Mouse (Mus musculus) cerebellum, postnatal 25 days (tissue): ENCODE data around the gene Tmem238.
A peak's percentile ranks its signal among the peaks of the same experiment; 100 is the strongest.
"Not testable (repeated sequence)": the region's sequence is repeated elsewhere in the genome, so short reads cannot be mapped to it uniquely, and the experiment has no call there.

Source experiments
- DNase-seq, 2 experiments: peaks; one replicate each; pipeline ENCODE4 v3.0.0; 2021; ENCODE audit warnings: mixed read lengths in 2 of 2

The Tmem238 gene

DNA sequence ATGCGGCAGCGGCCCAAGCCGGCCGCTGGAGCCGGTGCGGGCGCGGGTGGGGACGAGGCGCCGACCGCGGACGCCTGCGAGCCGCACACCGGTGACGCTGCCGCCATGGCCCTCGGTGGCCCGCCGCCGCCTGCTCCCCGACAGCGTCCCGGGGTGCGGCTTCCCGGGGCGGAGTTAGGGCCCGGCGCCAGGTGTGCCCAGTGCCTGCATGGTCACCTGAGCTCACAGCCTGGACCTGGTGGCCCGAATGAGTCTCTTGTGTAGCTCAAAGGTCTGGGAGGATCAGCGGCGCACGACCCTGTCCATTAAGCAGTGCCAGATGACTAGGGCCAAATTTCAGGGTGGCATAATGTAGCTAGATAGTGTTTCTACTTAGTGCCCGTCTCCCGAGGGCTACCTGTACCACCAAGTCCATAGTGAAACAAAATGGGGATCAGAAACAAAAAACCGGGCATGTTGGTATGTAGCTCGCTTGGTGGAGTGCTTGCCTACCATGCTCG, at the start of gene Tmem238:
Gene Tmem238 (minus strand): TSS at position 221 of the 500 bp plus-strand sequence.
- peak in 1 of 2 experiments; percentile 87 for DNase-seq

- no peak for DNase-seq
Measured at GRCm38 (mm10) chr7:4837639-4838038, 48.2 kb upstream of the Tmem238 start.

DNA sequence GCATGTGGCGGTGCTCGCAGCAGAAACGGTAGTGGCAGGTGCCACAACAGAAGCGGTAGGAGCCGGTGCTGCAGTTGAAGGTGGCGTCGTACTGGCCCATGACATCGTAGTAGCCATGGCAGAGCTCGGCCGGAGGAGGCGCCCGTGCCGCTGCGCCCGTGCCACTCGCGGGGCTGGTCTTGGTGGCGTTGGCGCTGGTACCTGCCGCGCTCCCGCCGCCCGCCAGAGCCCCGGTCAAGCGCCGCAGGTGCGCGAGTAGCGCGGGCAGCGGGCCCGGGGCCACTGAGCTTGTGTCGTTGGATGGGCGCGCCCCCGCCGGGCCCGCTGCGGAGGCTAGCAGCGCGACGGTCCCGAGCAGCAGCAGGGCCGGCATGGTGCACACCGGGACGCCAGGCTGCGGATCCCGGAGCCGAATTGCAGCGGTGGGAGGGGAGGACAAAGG, 46.9 kb upstream of the Tmem238 start:
- peak; percentile 87 to 91 for DNase-seq

DNA sequence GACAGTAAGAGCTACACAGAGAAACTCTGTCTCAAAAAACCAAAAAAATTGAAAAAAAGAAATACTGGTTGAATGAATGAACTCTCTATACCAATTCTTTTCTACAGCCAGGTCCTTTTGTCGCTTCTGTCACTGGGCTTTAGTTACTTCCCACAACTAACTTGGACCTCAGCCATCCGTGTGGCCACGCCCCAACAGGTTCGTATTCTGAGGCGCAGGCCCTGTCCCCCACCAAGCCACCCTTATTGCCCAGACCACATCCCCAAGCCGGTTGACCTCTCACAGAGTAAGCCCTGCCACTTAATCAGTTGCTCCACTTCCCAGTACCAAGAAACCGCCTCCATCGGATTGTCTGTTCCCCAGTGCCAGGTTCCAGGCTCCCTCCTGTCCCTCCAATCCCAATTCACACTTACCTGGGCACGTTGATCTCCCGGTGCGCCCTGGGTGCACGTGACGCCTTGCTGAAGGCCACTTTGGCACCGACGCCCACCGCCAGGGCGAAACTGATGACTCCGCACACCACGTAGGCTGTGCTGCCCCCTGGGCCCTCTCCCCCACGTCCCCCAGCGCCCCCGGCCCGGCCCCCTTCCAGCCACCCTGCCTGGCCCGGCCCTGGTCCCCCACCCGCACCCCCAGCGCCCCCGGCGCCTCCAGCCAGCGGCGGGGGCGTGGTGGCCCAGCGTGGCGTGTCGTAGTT, 46.3 kb upstream of the Tmem238 start:
- no peak for DNase-seq

GRCm38 (mm10) chr7:4830476-4830875, 41.0 kb upstream of the Tmem238 start:
- DNase-seq = no peak

GRCm38 (mm10) chr7:4825365-4825764, 35.9 kb upstream of the Tmem238 start:
- DNase-seq = no peak

DNA sequence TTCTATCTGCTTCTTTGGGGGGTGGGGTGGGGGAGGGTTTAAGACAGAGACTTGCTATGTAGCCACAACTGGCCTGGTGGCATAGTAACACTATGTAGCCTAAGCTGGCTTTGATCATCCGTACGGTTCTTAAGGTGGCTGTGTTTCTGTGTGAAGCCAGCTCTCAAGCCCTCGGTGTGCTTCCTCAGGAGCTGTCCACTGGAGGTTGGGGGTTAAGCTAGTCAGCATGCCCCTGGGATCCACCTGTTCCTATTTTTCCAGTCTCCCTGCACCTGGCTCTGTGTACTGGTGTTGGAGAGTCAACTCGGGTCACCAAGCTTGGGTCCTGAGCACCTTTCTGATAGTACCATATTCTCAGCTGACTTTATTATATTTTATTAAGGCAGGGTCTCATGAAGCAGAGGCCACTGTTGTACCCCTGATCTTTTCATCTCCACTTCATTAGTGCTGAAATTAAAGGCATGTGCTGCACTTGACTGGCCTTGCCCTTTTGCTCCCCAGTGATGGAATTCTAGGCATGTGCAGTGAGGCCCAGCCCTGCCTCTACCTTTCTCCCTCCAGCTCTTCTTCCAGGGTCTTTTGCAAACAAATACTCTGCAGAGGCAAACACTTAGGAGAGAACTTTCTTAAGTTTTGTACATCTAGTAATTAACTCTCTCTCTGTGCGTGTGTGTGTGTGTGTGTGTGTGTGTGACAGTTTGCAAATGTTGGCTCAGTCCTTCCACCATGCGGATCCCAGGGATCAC, 32.9 kb upstream of the Tmem238 start:
- no peak for DNase-seq

- DNase-seq = no peak
Measured at GRCm38 (mm10) chr7:4821690-4822089, 32.2 kb upstream of the Tmem238 start.

- not testable (repeated sequence) for DNase-seq
Measured at GRCm38 (mm10) chr7:4820925-4821324, 31.5 kb upstream of the Tmem238 start.

DNA sequence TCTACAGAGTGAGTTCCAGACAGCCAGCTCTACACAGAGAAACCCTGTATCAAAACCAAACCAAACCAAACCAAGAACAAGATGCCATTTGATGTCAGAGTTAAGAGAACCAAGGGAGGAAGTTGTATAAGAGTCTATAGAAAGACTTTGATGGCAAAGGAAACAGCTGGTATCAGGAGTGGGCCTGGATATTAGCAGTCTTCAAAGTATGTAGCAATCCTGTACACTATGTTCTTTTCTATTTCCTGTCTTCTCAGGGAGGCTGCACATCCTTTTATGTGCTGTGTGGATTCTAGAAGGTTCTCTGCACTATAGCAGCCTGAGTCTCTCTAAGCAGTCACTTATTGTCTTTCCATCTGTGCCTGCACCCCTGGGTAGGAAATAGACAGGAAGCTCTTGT, 27.1 kb upstream of the Tmem238 start:
- no peak for DNase-seq

GRCm38 (mm10) chr7:4813105-4813791, 23.8 kb upstream of the Tmem238 start:
- DNase-seq = peak in 1 of 2 experiments; percentile 32

DNA sequence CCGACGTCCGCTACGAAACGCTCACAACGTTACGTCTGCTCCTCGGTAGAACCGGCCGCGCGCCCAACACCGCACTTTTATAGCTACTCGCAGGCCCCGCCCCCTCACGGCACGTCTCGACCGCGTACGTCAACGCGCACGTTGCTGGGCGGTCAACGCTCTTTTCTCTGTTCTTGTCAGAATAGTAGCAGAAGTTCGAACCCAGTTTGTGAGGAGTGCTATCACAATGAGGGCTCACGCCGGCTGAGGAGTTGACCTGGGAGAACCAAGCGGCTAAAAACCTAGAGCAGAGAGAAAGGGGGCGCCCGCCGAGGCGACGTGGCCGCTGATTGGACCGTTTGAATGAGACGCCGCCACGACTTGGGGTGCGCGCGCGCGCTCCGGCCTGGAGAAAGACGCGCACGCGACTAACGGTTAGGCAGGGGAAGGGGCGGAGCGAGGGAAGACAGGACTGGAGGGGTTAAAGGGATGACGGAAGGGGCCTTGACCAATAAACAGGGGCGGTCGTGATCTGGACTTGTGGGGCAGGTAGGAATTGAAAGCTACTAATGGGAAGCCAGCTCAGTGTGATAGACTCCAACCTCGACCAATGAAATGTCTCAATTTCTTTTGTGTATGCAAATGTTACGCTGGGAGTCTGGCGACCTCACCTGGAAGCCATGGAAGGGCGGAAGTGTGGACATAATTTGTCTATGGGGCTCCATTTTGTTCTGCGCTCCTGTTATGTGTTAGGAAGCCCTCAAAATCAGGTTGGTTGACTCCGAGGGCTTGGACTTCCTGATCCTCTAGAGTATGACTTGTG, 23.0 kb upstream of the Tmem238 start, which contains the start of gene Ube2s:
Gene Ube2s (minus strand): TSS at position 288 of the 802 bp plus-strand sequence.
- DNase-seq = peak; percentile 98

DNA sequence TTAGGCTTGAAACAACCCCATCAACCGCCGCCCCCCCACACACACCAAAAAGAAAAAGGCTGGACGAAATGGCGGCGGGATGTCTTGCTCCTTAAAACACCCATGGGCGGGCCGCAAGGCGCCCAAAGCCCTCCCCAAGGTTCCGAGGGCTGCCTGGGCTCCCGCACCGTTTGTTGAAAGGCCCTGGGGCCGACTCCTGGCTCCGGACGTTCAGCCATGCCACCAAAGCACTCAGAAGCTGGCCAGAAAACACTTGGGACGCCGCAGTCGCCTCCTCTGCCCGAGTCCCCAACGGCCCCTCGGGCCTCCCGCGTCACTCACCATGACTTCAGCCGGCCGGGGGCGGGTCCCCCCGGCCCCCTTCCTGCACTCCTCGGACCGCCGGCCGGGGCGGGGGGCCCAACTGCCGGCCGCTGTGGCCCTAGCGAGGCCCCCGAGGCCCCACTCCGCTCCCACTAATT, 22.4 kb upstream of the Tmem238 start:
- DNase-seq = no peak

DNA sequence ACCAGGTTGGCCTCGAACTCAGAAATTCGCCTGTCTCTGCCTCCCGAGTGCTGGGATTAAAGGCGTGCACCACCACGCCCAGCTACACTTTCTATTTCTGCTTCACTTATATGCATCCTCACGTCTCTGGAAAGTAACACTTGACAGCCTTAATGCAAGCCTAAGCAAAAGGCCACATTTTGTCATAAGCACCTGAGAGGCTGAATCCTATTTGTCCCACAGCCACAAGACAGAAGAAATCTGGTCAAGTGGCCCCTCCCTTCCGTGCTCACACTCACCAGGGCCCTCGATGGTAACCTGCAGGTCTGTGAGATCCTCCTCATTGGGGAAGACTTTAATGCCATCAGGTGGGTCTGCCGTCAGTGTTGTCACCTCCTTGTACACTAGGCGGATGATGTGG, 21.7 kb upstream of the Tmem238 start:
- not testable (repeated sequence) for DNase-seq

DNA sequence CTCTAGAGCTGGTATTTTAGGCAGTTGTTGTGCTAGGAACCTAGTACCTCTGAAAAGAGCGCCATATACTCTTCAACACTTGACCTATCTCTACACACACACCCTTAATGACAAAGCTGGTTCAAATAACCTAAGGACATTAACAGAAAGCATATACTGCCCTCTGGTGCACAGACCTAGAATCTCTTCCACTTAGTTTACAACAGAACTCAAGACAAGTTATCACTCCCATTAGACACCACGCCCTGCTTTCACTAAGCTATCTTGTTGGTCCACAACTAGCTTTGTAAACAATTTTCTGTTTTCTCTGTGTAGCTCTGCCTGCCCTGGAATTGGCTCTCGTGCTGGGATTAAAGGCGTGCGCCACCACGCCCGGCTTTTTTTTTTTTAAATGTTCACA, 17.3 kb upstream of the Tmem238 start:
- peak in 1 of 2 experiments; percentile 51 for DNase-seq

DNA sequence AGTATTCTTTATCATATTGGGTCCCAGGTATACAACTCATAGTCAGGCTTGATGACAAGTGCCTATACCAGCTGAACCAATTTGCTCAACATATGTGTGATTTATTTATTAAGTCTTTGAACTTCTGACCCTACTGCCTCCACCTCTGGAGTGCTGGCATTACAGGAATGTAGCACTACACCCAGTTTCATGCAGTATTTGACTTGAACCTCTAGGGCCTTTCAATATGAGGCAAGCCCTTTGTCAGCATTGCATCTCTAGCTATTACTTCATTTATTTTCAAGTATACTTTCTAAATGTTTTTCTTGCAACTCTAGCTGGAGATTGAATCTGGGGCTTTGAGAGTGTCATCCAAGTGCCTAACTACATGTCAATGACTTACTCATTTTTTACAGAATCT, 12.8 kb upstream of the Tmem238 start:
- no peak for DNase-seq

DNA sequence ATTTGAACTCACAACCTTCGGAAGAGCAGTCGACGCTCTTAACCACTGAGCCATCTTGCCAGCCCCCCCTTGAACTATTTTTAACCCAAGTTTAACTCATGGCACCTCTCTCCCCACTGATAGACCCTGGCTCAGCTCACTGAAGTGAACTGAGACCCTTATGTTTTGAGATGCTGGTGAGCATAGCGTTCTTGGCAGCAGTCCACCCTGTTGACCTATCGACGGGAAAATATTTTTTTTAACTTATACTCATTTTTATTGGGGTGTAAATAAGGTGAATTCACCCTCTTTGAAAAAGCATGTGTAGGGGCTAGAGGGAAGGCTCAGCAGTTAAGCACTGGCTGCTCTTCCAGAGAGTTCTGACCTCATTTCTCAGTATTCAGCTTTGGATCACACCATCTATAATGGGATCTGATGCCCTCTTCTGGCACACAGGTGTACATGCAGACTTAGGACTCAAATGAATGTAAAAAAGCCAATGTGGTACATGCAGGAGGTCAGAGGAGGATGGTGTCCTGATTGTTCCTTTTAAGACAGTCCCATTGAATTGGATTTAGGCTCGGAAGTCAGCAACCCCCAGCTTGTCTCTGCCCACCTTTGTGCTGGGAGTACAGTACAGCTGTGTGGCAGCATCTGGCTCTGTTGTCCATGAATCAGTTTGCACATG, 6.4 kb upstream of the Tmem238 start:
- peak; percentile 40 to 47 for DNase-seq

DNA sequence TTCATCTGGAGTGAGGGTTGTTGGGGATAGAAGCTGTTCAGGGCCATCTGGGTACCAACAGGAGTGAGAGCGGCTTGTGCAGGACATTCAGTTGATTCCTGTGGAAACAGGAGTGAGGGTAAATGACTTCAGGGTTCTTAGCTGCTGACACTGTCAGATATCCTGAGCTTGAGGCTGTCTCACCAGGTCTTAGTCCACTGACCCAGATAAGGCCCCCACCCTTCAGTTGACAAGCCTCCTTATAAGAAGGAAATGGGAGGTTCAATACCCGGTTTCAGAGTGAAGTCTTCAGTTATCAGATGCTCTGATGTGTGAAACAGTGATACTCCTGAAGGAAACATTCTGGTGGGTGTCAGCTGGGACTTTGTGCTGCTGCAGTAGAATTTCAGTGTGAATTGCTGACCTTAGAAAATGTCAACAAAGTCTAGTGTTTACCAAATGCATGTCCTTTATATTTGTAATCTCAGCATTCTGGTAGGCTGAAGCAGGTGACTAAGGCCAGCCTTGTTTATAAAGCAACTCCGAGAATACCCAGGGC, 5.2 kb upstream of the Tmem238 start:
- DNase-seq = no peak

DNA sequence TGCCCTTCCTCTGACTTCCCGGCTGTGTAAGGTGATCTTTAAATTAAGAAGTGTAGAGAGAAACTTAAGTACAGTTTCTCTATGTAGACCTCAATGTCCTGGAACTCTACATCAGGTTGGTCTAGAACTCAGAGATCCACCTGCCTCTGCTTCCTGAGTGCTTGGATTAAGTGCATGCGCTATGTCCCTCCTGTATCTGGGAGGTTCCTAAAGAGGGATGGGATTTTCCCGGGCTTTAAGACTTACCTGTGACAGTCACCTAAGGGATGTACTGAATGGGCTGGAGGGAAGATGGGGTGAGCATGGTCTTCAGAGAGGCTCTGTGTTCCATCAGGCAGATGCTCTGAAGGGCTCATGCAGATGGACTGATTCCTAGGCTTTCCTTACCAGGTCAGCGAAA, 4.2 kb upstream of the Tmem238 start:
- DNase-seq = no peak

DNA sequence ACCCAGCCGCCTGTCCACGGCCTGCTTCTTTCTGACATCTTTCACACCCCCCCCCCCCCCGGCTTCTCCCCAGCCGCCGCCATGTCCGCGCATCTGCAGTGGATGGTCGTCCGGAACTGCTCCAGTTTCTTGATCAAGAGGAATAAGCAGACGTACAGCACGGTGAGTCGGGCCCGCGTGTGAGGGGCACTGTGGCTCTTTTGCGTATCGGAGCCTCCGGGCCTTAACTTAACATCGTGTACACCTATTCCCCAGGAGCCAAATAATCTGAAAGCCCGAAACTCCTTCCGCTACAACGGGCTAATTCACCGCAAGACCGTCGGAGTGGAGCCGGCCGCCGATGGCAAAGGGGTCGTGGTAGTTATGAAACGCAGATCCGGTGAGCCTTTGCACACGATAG, 3.8 kb upstream of the Tmem238 start:
- not testable (repeated sequence) for DNase-seq
